Mouse (Mus musculus) fat pad, adult 2 months (tissue): ENCODE data around the gene Lrit2.

Experiments used
- DNase-seq: peaks from one replicate; pipeline ENCODE4 v3.0.0-alpha.2; 2011; ENCODE audit warnings: low read depth, low spot score; ENCODE audit errors: extremely low read depth

Gene Lrit2

DNA sequence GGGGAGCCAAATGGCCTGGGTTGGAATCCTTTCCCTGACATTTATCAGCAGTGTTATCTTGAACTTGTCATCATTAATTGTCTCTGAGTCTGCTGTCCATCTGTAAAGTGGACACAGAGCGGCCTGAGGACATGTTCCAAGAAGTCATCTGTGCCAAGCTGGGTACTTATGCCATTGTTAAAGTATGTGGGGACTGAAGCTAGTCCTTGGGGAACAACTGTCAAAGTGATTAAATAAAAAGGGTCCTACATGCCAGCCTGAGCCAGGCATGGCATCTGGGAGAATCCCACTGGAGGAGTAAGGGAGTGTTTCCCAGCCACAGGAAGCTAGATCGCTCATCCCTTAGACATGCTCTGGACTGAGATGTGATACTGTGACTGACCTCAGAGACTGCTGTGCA is 42.7 kb downstream of the Lrit2 start:
- no peak for DNase-seq

DNA sequence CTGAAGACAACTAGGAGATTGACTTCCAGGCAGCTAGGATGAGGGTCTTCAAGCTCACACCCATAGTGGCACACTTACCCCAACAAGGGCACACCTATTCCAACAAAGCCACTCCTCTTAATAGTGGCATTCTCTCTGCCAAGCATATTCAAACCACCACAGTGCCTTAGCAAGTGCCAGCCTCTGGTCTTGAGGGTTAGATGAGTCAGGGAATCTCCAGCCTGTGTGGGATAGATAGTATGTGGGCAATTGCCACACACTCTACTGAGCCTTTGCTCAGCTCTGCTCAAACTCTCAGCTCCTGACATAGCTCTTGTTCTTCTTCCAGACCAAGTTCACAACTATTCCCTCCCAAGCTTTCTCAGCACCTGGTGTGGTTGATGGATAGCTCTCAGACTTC is 43.6 kb downstream of the Lrit2 start:
- DNase-seq, result no peak

- no peak for DNase-seq
These were observed 45.2 kb downstream of the Lrit2 start for GRCm38 (mm10) chr14:37112931-37113330.

DNA sequence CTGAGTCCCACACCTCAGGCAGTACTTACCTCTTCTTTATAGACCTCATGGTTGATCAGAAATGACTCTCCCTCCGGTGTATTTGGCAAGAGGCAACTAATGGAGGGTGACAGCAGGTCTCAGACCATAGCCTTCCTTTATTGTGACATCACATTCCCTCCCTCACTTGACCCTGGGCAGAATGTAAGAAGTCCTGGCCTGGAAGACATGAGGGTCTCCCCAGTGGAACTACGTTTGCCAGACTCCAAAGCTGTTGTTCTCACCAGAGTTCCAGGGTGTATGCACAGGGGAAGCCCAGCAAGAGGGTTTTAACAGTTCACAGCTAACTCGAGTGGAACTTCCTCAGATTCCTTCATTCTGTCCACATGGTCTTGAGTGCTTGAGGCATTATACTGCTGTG is 46.2 kb downstream of the Lrit2 start, which contains the start of gene 2610528A11Rik:
Gene 2610528A11Rik, minus strand, starts transcription at position 101 of the 400 bp plus-strand sequence.
- DNase-seq, result no peak

- no peak for DNase-seq
These were observed 51.5 kb downstream of the Lrit2 start for GRCm38 (mm10) chr14:37119233-37119632.
